Mouse (Mus musculus) heart, adult 11 months (tissue): ENCODE results near the gene Ptprm.

Experiments used
- DNase-seq: peaks from one replicate; pipeline ENCODE4 v3.0.0; 2022

Gene Ptprm

GRCm38 (mm10) chr17:66707684-66708083, 646.6 kb downstream of the Ptprm start:
- no peak for DNase-seq

DNA sequence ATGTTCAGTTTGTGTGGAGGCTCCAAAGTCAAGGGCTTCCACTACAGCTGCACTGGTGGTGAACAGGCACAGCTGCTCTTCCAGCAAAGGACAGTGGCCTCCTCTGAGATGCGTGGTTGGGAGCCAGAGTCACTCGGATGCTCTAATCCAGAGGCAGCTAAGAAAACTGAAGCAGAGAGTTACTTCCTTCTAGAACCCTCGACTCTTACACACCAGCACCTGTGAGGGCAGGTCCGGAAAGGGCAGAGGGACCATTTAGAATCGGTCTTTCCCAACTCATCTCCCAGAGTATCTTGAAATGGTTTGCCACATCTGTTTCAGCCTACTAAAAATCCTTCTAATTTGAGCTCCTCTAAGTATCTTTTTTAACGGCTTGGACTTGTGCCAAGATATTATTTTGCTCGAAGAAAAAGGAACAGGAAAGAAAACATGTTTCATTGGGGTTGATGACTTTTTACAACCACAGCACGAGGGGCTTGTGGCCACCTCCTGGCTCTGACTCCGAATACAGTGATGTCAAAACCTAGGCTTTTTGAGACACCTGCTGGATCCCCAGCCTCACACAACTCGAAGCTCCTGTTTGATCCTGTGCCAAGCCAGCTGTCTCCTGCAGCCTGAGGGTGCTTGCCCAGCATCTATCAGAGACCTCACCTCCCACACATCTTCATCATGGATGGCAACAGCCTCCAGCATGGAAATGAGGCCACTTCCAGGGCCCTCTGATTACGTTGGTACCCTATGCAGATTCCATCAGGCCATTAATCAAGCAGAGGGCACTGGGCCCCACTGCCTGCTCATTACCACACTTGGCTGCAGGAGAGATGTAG, 652.7 kb downstream of the Ptprm start:
- peak; percentile 88 for DNase-seq

DNA sequence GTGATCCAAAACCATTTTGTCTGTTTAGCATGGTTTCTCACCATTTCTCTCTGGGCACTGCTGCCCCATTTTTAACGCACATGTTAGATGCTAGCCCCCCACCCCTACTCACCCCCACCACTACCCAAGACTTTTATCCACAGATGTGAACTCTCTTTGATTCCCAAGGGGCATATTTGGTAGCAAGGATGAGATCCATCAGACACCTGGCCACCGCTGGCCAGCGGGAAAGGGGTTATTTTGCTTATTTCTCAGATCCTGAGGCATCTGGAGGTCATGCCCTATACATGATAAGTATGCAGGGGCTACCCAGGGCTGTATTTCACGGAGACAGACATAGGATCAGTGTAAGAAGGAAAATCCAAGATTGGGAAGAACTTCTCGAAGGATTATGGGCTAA, 654.4 kb downstream of the Ptprm start:
- DNase-seq: peak; percentile 53

DNA sequence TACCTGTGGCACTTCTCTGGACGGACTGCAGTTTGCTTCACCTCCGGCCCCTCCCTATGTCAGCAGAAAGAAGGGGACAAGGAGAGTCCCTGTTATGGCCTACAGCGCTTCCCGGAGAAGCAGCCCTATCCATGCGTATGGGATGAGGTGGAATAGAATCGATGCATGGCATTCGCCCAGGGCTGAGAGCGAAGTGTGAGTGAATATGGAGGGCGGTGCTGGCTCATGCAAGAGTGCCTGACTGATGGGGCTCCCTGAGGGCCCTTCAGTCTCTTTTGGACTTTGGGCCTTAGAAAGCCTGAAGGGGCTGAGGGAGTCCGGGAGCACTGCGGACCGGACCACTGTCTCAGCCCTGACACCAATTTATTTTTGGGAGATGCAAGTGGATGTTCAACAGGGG, 656.6 kb downstream of the Ptprm start:
- peak; percentile 84 for DNase-seq

DNA sequence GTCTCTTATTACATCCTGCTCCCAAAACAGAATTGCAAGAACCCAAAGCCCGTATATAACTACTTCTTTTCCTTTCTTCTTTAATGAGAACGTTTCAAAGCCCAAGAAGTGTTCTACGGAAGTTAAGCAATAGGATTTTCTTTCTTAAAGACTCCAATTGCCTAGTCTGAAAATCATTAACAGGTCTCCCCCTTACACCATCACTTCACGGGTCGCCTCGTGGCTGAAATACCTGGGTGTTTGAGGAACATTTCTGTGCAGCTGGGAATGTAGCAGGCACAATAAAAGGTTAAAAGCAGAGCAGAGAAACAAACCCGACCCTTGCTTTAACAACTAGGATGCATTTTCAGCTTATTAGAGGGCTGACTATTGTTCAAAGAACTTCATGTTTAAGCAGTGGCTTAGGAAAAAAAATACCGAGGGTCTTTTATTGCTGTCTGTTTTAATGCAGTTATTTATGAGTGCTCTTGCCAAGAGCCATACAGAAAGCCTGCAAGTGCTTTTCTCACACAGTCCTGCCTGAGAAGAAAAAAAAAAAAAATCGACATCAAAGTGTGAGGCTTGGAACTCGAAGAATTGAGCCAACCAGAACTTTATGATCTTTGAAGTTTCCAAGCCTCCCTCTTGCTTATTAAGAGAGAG, 657.6 kb downstream of the Ptprm start:
- DNase-seq: no peak

GRCm38 (mm10) chr17:66694326-66694725, 659.9 kb downstream of the Ptprm start:
- DNase-seq: peak; percentile 66

GRCm38 (mm10) chr17:66693676-66694304, 660.5 kb downstream of the Ptprm start:
- peak; percentile 61 for DNase-seq

GRCm38 (mm10) chr17:66692941-66693675, 661.1 kb downstream of the Ptprm start:
- peak; percentile 68 for DNase-seq

- DNase-seq: no peak
These were observed 666.1 kb downstream of the Ptprm start for GRCm38 (mm10) chr17:66688179-66688578.

DNA sequence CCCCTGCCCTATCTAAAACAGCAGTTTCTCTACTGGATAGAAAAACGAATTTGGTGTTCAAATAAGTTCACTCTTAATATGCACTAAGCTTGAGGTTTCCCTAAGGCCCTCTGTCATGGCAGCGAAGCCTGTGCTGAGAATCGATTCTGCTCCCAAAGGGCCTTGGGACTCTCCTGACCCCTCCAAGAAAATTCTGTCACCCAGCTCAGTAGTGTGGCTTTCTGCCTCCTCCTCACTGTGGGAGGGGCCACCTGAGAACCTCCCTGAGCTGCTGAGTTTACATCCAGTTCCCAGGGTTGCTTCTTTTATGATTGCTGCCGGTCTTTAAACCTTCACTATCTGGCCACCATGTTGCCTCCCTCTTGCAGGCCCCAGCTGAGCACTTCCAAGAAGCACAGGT, 666.7 kb downstream of the Ptprm start:
- peak; percentile 64 for DNase-seq

DNA sequence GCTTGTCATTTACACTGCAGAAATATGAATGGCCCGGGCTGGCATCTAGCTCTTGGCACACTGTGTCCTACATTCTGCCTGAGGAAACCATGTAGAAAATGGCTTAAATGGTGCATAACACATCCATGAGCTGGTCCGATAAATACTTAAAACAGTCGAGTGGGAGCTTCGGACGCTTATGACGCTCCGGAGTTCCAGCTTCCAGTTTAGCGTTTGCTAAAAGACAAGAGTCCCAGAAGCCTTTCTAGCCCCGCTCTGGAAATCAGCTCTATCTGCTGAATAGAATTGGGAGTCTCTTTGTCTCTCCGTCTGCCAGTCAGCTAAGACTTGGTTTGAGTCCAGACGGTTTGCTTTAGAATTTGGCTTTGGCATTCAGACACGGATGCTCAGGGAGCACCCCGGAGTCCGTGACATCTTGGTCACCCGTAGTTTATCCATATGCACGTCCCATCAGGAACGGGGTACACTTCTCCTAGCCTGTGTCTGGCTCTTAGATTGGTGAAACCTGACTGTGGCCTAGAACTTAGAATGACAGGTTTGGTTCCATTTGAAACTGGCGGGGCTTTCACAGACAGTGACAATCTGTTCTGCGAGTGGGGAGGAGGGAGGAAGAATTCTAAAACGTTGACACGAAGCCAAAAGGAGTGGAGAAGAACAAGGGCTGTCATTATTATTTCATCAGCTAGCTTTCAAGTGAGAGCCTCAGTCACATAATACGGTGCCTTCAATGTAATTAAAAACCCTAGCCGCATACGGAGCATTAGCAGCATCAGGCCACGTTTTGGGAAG, 667.4 kb downstream of the Ptprm start:
- peak; percentile 84 for DNase-seq

DNA sequence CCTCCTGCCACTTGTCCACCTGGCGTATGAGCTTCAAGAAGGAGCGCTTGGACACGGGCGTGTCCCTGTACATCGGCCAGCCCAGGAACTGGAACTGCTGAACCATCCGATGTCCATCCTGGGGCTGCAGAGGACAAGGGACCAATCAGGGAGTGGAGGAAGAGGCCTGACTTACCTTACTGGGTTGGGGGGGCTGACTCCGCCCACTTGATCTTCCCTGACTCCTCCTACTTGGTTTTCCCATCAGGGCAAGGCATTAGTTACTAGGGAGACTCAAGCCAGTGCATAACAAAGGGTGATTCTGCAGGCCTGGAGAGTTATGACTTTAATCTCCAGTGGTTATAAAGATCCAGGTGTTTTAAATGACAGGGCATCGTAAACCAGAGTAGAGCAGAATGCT, 670.8 kb downstream of the Ptprm start:
- DNase-seq: peak; percentile 89

DNA sequence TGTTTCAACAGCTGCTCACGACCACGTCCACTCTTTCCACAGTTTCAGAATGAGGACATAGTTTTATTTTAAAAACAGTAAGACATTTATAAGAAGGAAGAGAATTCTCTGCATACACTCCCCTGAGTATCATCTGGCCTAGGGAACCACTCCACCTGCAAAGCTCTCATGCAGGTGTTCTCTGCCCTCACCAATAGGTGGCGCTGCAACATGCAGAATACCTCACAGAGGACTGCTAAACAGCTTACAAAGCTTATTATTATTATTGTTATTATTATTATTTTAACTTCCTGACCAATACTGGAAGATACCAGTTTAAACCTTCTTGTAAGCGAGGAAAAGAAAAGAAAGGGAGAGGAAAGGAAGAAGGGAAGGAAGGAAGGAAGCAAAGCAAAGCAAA, 673.6 kb downstream of the Ptprm start:
- DNase-seq: peak; percentile 86

GRCm38 (mm10) chr17:66674667-66675066, 679.6 kb downstream of the Ptprm start:
- peak; percentile 40 for DNase-seq

DNA sequence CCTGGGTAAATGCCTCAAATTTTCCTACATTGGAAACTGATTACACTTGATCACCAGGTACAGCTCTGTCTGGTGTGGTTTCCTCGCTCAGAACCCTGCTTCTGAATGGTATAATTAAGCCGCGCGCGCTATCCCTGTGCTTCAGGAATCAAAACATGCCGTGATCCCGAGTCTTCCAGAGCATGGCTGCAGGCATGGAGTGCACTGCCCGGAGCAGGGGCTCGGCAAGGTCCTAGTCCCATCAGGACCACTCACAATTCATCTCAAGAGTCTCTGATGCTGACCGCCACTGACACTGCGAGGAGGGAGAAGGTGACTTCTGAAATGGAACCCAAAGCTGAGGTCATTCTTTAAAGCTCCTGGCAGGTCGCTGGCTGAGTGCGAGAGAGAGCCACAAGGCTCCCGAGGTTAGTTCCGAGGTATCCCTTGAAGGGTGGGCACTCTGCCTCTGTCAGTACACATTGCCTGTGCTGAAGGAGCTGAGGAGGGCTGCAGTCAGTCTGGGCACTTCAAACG, 682.5 kb downstream of the Ptprm start:
- DNase-seq: peak; percentile 66

DNA sequence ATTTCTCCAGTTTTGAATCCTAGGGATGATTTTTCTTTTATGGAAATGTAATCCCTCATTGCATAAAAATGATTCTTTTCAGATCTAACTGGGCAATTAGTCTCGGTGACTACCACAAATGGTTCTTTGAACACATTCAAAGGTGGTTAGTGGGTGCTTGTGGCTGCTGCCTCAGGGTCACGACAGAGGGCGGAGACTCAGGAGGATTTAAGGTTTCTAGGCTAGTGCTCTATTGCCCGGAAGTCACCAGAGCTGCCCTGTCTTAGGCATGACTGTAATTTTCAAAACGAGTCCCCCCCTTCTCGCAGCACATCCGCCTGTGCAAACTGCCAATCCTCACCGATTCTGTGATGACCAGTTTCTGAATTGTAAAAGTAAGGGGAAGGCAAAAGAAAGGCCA, 683.0 kb downstream of the Ptprm start:
- peak; percentile 36 for DNase-seq

DNA sequence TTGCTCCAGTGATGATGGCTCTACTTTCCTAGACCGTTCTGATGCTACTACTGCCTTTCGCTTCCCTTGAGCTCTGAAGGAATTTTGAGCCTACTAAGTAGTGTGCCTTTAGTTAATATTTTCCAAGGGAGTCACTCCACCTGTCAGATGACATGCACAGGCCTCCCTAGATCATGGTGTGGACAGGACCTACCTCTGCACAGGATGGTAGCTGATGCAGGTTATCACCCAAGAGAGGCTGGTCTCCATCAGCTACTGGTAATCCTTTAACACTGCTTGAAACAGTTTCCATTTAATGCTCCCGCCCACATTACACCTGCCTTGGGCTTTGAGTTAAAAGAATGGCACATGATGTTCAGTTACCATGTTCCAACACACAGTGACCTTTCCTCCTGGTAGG, 688.5 kb downstream of the Ptprm start:
- peak; percentile 53 for DNase-seq

DNA sequence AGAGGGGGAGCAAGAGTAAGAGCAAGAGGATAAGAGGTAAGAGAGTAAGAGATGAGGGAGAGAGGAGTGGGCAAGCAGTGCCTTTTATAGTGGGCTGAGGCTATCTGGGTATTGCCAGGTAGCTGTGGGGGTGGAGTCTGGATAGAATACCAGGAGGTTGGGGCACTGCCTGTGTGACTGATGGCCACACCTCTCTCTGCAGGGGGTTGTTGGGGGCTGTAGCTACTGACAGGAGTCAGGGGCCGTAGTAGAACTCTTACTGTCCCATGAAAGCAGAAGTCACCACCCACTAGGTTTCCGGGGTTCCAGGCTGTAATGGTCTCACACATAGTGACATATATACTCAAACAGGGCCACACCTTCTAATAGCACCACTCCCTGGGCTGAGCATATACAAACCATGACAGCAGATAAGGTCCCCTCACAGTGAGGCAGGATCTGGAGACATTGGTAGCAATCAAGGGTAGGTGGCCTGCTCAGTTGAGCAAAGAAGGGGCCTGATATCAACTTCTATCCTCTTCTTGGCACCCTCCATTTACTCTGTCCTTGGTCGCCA, 689.0 kb downstream of the Ptprm start:
- peak; percentile 78 for DNase-seq

DNA sequence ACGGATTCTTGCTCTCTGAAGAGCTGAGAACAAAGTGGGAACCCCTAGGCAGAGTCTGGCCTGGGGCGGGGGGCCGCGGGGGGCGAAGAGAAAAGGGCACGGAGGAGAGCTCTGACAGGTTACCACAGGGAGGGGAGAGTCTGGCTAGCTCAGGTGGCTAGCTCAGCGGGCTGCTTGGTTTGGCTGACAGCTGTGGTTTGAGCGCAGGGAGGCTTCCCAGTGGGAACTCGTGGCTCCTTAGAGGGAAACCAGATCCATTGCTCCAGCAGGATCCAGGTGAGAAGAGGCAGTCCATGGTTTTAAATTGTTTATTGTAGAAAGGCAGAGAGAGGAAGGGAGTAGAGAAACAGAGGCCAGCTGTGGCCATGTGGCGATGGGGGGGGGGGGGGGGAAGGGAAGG, 689.5 kb downstream of the Ptprm start:
- peak; percentile 66 for DNase-seq

GRCm38 (mm10) chr17:66659242-66659641, 695.0 kb downstream of the Ptprm start:
- no peak for DNase-seq

- peak; percentile 86 for DNase-seq
These were observed 716.1 kb downstream of the Ptprm start for GRCm38 (mm10) chr17:66637951-66638722.
